Mouse (Mus musculus): ENCODE results near the gene Sec23ip.

GRCm38 (mm10) chr7:128726999-128727398 is 17.7 kb upstream of the Sec23ip start:
- TF ChIP-seq CTCF (IDR thresholded peaks at IDR 0.05; ENCODE audit: control insufficient read depth, insufficient read depth, insufficient read length) = no peak
- no peak for TF ChIP-seq USF1 (IDR thresholded peaks at IDR 0.05; ENCODE audit: low read depth)
- TF ChIP-seq CEBPB (IDR thresholded peaks at IDR 0.05; ENCODE audit: low read depth) = no peak

Measured in C2C12 (cell line).